Mouse (Mus musculus) induced T-regulatory cell, adult 2 months (primary cell): ENCODE data around the gene Rtf2.

Experiments
- DNase-seq: peaks from one replicate; pipeline ENCODE4 v3.0.0-alpha.2; 2012; ENCODE audit warnings: low read depth

The Rtf2 gene

DNA sequence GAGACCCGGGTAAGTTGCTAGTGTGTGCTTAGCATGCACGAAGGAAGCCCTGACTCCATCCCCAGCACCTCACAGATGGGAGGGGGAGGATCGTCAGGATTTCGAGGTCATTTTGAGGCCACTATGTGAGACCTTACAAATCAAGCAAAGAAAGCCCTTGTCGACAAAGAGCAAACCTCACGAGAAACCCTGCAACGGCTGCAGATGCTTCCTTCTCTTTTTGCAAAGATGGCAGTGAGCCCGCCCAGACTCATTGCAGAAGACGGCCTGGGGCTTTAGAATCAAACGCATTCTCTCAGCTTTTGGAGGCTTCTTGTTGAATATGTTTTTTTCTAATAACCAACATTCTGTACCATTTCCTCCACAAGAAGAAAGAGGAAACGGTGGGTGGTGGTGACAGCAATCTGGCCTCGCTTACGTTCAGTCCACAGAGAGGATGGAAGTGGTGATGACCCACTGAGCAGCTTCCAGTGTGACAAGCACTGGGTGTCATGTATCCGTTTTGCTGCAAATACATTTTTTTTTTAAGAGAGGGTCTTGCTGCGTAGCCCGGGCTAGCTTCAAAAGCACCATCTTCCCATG lies 2.9 kb upstream of the Rtf2 start:
- DNase-seq, result peak; percentile 64

DNA sequence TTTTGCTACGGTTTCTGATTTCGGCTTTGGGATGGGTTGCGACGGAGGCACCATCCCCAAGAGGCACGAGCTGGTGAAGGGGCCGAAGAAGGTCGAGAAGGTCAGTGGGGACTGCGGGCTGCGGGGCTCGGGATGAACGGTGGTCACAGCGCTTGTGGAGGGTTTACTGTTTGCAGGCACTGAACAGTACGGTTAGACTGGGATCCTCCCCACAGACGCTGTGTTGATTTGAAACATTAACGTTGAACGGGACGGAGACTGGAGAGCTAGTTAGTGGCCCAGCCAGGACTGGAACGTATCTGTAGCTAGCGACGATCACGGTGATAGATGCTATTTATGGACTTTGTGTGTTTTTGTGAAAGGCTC lies 267 bp downstream of the Rtf2 start:
- DNase-seq, result no peak

DNA sequence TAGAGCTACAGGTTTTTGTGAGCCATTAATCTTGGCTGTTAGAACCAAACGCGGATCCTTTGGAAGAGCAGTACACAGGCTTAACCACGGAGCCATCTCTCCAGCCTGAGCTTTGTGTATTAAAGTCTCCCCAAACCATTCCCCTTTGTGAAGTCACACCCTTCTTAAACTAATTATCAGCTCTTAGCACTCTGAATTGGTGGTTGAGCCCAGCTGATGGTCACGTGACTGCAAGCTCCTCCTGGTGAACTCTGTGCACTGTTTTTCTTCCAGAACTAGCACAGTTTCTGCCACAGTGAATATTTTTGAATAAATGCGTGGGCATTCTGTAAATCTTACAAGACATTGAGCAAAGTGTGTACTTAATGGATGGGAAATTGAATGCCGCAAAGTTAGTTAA lies 820 bp downstream of the Rtf2 start:
- DNase-seq, result peak; percentile 58

GRCm38 (mm10) chr2:172445617-172446016 lies 5.3 kb downstream of the Rtf2 start:
- DNase-seq, result no peak

DNA sequence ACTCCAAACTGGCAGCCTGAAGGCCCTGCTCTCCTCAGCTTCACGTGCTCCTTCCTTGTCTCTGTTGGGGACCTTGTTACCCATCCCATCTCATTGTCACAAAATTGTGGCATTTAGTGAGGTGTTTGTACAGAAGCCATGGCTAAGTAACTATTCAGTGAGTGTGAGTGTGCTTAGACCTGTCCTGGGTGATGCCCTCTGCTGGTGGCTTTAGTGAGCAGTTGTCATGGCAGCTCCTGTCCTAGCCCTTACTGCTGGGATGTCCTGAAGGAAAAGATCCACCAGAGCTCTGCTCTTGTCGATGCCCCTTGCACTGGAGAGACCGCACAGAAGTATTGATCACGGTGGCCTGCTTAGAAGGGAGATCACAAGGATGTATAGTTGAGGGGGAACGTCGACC lies 7.0 kb downstream of the Rtf2 start:
- peak; percentile 64 for DNase-seq

GRCm38 (mm10) chr2:172448329-172448728 lies 8.0 kb downstream of the Rtf2 start:
- no peak for DNase-seq

DNA sequence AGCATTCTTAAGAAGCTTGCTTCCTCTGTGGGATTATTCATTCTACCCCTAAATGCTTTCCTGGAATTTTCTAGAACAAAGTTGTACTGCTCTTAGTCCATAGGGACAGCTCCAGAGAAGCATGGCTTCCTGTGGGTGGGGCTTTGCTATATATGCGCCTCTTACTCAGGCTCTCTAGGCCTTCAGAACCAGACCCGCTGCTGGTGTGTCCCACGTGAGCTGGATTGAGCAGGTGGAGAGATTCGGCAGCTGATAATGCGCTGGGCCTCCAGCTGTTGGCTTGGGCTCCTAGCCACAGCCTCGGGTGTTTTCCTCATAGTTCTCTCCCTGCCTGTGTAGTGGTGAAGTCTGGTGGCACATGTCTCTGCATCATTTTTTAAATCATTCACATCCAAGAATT lies 10.3 kb downstream of the Rtf2 start:
- no peak for DNase-seq

- no peak for DNase-seq
Observed at GRCm38 (mm10) chr2:172452031-172452430, 11.7 kb downstream of the Rtf2 start.

DNA sequence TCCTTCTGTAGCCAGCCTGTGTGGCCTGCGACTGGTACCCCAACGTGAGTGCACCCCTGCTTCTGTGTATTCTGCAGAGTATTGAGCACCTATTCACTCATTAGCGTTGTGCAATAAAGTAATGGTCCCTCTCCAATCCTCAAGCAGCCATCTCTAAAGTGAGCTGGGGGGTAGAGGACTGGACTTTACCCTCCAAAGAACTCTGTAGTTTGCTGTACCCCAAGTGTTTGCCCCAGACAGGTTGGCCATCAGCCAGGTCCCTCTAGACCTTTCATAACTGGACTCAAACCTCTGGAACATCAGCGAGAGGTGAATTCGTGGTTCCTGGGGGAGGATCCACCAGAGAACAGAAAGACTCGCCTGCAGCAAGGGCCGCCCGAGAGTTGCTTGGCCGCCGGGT lies 12.1 kb downstream of the Rtf2 start:
- DNase-seq, result no peak

DNA sequence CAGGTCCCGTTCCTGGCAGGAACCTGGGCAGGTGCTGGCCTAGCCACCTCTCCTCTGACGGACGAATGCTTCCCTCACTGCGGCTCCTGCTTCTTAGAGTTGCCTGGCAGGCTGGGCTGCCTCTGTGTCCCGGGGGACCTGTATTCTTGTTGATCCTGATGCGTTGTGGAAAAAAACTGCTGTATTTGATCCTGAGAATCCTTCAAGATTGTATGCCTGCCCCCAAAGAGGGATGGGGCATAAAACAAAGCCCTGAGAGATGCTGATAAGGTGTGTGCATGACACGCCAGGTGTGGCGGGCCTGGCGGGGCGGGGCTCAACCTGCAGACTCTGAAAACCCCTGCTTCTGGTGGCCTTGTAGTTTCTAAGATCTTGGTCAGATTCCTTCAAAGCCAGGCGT lies 18.1 kb downstream of the Rtf2 start, which contains the start of gene Gcnt7:
Gene Gcnt7, minus strand, starts transcription at position 101 of the 400 bp plus-strand sequence.
- DNase-seq, result no peak

DNA sequence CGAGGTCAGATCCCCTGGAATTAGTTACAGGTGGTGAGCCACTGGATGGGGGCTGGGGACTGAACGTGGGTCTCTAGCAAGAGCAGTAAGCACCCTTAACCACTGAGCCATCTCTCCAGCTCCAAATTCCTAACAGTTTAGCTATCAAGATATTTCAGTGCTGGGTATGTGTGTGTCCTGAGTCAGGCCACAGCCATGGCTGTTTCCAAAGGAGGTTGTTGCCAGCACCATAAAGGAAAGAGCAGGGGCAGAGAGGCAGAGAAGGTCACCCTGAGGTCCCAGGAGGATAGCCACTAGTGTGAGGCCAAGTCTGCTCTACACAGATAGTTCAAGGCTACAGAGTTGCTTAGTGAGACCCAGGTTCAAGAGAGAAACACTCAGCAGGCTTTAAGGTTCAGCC lies 20.3 kb downstream of the Rtf2 start:
- no peak for DNase-seq

DNA sequence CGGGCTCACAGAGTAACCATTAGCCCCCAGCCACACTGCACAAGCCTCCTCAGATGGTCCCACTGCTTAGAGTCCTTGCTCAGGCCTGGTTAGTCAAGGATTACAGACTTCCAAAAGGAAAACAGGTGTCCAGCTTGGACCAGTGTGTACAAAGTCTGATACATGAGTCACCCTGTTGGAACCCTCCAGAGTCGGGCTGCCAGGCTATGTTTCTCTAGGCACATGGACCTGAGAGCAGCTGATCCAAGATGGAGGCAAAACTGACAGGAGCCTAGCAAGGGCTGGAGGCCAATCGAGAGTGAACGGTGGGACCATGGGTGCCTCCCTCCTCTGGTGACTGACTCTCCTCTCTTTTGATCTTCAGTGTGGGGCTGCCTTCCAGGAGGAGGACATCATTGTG lies 22.5 kb downstream of the Rtf2 start:
- no peak for DNase-seq

- DNase-seq, result no peak
Observed at GRCm38 (mm10) chr2:172466427-172467132, 26.2 kb downstream of the Rtf2 start.

- DNase-seq, result no peak
Observed at GRCm38 (mm10) chr2:172467206-172467605, 26.9 kb downstream of the Rtf2 start.

- no peak for DNase-seq
Observed at GRCm38 (mm10) chr2:172468346-172468819, 28.0 kb downstream of the Rtf2 start.

GRCm38 (mm10) chr2:172472318-172472717 lies 32.0 kb downstream of the Rtf2 start, which contains the start of gene Fam209:
Gene Fam209 (plus strand): TSS chr2:172472520.
- DNase-seq, result no peak

- no peak for DNase-seq
Observed at GRCm38 (mm10) chr2:172473591-172473990, 33.2 kb downstream of the Rtf2 start.

DNA sequence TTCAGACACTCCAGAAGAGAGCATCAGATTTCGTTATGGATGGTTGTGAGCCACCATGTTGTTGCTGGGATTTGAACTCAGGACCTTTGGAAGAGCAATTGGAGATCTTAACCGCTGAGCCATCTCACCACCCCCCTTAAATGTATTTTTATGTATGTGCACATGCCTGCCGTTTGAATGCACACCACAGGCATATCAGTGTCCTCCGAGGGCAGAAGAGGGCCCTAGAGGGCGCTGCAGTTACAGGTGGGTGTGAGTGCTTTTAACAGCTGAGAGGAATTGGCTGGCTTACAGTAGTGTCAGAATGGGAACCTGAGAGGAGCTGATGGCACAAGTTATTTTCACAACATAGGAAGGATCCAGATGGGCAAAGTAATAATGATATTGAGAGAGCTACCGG lies 34.6 kb downstream of the Rtf2 start:
- peak; percentile 62 for DNase-seq

DNA sequence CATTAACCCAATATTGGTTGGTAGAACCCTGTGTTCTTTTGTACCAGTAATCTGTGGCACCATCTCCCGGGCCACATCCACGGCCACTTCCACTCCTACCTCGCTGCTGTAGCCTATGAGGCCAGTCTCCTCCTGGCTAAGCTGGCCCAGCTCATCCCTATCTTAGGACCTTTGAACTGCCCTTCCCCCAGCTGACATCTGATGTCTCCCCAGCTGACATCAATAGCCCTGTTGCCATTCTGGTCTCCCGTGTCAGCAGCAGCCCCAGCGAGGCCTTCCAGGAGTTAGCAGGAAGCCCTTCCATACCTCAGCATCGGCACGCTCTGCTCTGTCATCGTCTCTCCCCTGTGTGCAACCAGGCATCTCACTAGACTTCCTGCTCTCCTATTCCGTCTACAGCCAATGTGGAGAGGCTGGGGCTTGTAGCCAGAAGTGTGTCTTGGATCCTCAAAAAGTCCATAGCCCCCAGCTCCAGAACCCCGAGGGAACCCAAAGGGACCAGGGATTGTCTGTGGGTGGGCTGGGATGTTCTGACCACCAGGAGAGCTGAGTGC lies 36.4 kb downstream of the Rtf2 start:
- DNase-seq, result no peak

- DNase-seq, result no peak
Observed at GRCm38 (mm10) chr2:172477350-172477749, 37.0 kb downstream of the Rtf2 start.

- DNase-seq, result peak; percentile 71
Observed at GRCm38 (mm10) chr2:172477860-172478259, 37.5 kb downstream of the Rtf2 start.

GRCm38 (mm10) chr2:172480296-172480695 lies 39.9 kb downstream of the Rtf2 start:
- no peak for DNase-seq

DNA sequence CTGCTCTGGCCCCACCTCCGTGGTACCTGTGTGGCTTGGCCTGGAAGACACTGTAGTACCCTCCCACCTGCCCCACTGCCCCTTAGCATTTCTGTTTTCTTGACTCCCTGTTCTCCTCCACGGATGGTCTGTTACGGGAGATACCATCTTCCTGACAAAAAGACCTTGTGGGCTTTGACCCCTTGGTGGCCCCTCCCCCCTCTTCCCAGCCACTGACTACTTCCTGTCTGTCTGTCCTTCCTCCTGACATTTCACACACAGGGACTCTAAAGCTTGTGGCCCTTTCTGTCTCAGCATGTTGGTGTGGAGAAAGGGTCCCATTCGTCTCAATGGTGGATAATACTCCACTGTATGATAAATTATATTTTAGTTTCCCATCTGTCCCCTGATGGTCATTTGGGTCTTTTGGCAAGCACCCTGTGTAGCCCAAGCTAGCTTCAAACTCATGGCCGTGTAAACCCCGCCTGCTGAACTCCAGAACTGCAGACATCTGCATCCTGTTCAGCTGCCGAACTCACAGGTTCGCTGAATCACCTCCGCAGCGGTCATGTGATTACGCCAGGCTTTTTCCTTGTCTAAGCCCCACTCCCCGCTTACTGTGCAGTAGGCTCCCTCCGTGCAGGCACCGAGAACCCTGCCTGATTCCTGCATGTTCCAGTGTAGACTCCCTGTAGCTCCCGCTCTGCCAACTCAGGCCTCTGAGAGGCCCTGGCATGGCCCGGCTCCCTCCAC lies 41.5 kb downstream of the Rtf2 start:
- no peak for DNase-seq
